Mouse (Mus musculus): Measurements from ENCODE around the gene Cox20.
"Not testable (repeated sequence)": the region's sequence is repeated elsewhere in the genome, so short reads cannot be mapped to it uniquely, and the experiment has no call there.

Cox20 gene

DNA sequence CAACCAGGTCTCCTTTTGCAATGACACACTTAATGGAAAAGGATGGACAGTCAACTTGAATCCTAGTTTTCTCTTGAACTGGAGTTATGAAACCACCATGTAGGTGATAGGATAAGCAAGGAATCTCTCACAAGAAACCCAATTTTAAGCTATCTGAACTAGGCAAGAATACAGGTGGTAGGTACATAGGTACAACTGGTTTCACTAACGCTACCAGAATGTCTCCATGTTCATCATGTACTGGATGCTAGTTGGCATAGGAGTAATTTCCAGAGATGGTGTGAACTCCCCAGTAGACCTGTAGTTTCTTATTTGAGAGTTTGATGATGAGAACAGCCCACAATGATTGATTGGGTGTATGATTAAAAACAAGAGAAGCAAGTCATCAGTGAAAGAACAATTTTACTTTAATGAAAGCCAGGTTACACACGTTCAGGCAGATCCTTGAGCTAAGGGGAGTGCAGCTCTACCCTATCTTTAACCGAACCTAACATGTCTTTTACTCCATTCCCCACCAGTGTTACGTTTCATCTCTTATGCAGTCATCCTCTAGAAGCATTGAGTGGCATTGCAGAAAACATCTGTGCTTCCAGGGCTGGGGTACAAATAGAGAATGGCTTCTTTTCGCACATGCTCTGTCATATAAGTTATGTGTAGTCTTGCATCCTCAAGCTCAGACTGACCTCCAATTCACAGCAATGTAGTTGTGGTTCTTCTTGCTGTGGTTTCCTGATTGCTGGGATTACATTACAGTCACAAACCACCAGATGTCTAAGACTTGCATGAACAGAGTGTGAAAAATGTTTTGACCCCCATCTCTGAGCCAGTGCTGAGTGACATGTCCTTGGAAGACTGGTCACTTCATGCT, 2.0 kb downstream of the Cox20 start:
- no peak for DNase-seq

DNA sequence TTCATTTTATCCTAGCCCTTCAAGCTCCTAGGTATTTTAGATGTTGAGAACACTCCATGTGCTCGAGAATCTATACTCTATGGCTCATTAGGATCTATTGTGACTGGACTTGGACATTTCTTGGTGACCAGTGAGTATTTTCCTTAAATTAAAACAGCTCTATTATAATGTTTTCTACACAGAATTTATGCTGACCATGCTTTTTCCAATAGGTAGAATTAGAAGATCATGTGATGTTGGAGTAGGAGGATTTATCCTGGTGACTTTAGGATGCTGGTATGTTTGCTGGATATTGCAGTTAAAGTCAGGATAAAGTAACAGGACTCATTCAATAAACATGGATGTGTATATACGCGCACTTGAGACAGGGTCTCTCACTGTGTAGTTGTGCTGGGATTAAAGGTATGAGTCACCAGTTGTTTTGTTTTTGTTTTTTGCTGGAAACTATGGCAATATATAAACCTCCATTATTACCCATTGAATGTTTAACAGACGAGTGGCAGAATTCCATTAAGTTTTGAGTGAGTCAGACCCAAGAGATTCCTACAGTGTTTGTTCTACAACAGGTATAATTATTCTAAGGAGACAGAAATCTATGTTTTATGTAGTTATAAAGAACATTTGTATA, 2.9 kb downstream of the Cox20 start:
- DNase-seq, result no peak

DNA sequence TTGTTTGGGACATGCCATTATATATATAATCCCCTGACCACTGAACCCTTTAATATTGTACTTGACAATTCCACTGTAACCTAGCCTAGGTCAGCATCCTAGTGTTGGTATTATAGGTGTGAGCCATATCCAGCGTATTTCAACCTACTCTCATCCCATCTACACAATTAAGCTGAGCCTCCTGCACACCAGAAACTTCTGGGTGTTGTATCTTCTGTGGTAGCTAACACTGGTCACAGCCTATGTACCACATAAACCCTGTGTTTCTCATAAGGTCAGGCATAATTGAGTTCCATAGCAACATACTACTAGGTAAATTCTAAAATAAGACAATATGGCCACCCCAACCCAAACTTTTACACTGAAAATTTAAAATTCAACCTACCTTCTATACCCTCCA, 4.3 kb downstream of the Cox20 start:
- no peak for DNase-seq

DNA sequence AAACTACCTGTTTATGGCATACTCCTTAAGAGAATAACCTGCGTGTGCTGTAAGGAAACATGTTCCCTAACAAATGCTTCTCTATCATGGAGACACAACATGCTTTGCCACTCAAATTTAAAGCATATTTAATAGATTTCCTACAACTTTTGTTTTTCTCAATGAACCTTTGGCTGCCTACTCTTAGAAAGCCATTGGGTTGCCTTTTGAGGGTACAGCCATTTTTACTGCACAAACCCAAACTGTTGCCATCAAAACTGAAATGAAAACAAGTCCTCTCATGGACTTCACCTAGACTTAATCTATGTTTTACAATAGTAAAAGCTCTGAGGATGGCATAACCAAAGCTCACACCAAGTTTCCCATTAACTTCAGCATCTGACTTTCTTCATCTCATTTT, 5.6 kb downstream of the Cox20 start:
- DNase-seq, result no peak

- DNase-seq, result no peak
Measured at GRCm38 (mm10) chr1:178326357-178326756, 7.4 kb downstream of the Cox20 start.

GRCm38 (mm10) chr1:178326950-178327349, 8.0 kb downstream of the Cox20 start:
- DNase-seq, result no peak

- no peak for DNase-seq
Measured at GRCm38 (mm10) chr1:178329017-178329416, 10.1 kb downstream of the Cox20 start.

GRCm38 (mm10) chr1:178329946-178330345, 11.0 kb downstream of the Cox20 start:
- no peak for DNase-seq

DNA sequence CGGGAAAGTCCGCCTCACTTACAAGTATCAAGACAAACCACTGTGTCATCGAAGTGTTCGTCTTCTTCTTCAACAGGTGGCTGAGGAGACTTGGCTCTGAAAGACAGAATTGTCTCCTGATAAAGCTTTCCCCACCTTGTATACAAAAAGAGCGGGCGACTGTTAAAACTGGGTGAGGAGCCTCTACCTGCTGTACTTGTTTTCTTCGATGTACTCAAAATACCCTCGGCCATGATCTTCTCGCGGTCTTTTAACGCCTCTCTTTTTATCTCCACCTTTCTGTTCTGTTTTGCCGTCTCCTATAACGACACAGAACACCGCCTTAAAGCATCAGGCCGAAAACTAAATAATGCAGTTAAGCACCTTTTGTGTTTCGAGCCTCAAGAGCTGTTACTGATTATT, 16.9 kb downstream of the Cox20 start:
- DNase-seq, result no peak

GRCm38 (mm10) chr1:178336289-178336775, 17.4 kb downstream of the Cox20 start:
- DNase-seq, result peak; percentile 99

GRCm38 (mm10) chr1:178336777-178337481, 18.0 kb downstream of the Cox20 start:
- peak; percentile 76 for DNase-seq

- peak; percentile 98 for DNase-seq
Measured at GRCm38 (mm10) chr1:178337551-178338317, 18.8 kb downstream of the Cox20 start, which contains the start of gene Hnrnpu. Gene Hnrnpu (minus strand): TSS chr1:178337797.

GRCm38 (mm10) chr1:178338318-178338641, 19.4 kb downstream of the Cox20 start:
- DNase-seq, result peak; percentile 48

DNA sequence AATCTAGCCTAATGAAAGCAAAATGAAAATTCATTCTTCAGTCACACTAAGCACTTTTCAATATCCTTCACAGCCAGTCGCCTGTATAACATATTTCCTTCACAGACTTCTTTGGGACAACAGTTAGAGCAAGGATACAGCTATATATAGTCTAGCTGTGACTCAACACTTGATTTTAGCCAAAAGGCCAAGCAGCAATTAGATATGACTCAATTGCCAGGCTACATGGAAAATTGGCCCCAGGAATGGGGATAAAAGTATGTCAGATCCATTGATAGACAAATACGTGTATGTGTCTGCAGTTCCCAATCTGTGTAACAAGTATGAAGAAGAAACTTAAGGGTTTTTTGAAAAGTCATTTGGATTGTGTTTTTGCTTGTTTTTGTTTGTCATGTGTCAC, 21.3 kb downstream of the Cox20 start:
- no peak for DNase-seq

DNA sequence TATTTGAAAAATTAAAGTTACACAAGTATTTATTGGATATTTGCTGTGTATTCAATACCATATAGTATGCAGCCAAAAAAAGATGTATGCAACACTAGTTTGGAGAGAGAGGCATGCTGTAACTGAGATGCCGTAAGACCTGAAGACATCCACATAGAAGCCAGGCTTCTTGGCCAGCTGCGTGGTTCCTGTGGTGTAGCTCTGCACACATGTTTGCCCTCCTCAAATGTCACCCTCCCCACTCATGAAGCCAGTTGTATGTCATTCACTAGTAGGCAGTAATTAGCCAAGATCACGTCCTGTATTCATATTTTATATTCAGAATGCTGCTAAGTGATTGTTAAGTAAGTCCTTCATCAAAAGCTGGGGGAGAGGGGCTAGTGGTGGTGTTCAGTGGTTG, 22.5 kb downstream of the Cox20 start:
- no peak for DNase-seq

DNA sequence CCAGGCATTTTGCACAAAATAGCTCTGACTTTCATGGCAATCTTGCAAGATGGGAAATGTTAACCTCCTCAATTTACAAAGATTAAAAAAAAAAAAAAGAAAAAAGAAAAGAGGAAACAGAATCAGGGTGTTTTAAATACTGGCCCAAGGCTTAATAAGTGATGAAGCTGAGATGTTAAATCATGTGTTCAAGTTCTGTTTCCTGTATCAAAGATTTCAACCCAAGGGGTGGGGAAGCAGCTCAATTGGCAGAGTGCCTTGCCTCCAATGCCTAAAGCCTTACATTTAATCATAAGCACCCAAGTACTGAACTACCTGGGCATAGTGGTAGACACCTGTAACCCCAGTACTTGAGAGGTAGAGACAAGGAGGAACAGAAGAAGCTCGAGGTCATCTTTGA, 23.1 kb downstream of the Cox20 start:
- DNase-seq, result no peak

DNA sequence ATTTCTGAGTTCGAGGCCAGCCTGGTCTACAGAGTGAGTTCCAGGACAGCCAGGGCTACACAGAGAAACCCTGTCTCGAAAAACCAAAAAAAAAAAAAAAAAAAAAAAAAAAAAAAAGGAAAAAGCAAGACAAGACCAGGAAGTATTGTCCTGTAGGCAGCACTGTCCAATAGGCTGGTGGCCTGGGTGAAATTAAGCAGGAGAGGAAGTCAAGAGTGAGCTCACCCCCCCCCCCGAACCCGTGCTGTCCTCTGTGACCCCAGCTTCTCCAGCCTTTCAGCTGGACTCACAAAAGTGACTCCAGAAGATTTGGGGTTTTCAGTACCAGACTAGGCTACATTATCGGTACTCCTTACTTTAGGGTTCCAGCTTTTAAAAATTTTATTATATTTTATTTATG, 23.7 kb downstream of the Cox20 start:
- no peak for DNase-seq

DNA sequence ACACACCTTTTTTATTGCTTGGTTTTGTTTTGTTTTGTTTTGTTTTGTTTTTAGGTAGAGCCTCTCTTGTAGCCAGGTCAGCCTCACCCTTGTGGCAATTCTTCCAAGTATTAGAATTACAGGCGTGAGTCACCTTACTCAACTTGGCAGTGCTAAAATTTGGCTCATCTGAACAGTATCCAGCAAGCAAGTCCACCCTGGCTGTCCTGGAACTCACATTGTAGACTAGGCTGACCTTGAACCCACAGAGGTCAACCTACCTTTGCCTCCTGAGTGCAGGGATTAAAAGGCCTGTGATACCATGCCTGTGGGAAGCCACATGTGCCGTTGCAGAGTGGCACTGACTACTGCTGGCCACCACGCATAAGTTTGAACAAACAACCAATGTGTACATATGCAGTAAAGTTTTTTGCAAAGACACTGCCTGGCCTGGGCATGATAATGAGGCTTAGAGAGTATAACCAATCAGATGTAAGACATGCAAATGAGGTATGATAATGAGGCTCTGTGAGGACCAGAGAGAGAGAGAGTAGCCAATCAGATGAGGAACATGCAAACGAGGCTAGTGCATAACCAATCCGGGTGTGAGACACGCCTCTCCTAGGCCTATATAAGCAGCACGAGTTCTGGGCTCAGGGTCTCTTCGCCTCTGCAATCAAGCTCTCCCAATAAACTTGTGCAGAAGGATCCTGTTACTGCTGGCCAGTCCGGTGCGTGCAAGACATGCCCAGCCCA, 25.3 kb downstream of the Cox20 start:
- DNase-seq, result not testable (repeated sequence)

DNA sequence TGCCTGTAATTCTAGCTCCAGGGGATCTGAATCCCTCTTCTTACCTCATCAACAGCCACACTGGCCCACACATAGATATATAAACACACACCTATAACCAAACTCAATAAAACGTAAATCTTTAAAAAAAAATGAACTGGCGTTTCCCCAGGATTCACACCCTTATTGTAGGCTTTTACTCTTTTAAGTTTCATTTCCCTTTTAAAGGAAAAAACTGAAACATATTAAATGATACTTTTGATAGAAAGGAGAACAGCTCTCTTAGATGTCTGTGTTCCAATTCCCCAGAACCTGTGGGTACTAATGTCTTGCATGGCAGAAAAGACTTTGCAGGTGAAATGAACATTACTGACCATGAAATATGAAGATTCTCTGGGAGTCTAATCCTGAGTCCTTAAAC, 31.9 kb downstream of the Cox20 start:
- DNase-seq, result no peak

DNA sequence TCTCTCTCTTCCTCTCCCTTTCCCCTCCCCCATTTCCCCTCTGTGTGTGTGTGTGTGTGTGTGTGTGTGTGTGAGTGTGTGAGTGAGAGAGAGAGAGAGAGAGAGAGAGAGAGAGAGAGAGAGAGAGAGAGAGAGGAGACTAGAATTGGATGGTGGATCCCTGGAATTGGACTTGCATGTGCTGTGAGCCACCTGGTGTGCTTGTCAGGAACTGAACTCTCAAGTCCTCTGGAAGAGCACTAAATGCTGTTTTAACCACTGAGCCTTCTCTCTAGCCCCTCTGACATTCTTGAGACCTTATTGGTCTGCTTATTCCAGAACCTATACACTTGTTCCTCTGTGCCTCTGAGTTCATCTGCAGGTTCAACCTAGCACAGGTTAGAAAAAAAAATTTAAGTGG, 32.7 kb downstream of the Cox20 start:
- DNase-seq, result peak; percentile 33

- DNase-seq, result no peak
Measured at GRCm38 (mm10) chr1:178354576-178354975, 35.6 kb downstream of the Cox20 start.

All from thymus, postnatal 4 days (tissue).